Mouse (Mus musculus): ENCODE results near the gene Pcf11.

Pcf11 gene

DNA sequence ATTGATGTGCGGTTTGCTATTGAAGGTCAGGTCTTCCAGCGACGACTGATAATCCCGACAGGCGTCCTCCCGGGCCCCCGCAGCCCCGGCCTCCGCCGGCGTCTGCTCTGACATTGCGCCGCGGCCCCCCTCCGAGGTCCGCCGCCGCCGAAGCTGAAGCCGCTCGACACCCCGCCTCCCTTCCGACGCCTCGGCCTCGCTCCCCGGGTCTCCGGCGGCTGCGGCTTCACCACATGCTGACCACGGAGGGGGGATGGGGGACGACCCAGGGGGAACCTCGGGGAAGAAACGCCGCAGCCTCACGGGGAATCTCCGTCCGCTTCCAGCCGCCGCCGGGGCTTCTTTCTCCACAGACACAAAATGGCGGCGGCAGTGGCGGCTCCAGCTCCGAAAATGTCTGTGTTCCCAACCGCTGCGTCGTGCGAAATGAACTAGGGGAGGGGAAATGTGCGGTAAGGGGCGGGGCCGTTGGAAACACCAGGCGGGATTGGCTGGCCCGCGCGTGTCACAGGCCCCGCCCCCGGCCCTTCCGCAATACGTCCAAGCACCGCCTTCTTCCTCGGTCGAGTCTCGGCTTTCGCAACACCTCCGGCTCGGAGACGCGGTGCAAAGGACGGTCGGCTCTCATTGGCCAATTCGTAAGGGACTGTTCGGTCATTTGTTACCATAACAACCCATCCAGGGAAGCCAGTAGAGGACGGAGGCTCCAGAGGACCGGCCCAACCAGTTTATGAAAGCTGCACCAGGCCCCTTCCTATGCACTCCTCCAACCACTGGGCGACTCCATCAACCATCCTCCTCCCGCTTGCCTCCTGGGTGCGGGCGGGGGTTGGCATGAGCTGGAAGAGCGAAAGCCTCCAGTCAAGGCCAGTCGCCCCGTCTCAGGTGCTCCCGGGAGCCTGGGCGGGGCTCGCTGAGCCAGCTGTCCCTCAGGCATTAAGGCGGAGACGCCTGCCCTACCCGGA lies at the start of gene Pcf11:
Gene Pcf11, minus strand, starts transcription at position 428 of the 965 bp plus-strand sequence.
- peak; percentile 96 to 99 for DNase-seq

DNA sequence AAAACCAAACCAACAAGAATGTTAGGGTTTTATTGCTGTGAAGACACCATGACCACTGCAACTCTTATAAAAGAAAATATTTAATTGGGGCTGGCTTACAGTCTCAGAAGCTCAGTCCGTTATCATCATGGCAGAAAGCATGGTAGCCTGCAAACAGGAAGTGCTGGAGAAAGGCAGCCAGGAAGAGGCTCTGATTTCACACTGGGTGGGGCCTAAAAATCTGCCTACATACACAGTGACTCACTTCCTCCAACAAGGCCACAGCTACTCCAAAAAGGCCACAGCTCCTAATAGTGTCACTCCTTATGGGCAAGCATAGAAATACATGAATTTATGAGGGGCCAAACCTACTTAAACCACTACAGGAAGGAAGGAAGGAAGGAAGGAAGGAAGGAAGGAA lies 45.3 kb upstream of the Pcf11 start:
- no peak for DNase-seq

- no peak for DNase-seq
These were observed 41.9 kb upstream of the Pcf11 start for GRCm38 (mm10) chr7:92711593-92711992.

DNA sequence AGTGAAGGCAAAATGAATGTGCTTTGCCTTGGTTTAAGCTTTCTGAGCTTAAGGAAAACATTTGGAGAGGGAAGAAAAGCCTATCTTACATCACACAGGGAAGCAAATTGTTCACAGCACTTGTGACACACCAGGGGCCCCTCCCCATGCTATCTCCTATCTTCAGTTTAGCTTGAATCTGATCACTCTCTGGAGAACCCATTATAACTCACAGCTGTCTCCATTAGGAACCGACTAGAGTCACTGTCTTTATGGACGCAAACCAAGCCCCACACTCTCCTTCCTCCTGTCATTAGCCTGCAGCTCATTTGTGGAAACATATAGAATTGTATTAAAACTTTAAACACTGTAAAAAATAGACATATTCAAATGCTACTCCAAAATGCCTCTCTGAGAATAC lies 39.8 kb upstream of the Pcf11 start:
- DNase-seq, result no peak

DNA sequence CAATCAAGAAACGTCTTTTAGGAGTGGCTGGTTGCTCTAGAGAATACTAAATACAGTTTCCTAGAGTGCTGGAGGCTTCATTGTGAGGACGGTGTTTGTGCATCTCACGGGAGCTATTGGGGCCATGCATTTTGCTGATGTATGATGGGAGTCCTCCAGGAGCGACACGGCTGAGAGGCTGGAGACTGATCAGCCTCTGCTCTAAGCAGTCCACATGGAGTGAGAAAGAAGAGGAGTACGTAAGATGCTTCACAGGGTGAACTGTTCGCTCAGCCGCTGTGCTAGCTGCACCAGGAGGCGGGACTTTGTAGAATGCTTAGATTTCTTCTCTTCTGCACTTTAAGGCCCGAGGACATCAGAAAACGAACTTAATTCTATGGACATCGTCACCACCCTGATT lies 37.0 kb upstream of the Pcf11 start:
- no peak for DNase-seq

DNA sequence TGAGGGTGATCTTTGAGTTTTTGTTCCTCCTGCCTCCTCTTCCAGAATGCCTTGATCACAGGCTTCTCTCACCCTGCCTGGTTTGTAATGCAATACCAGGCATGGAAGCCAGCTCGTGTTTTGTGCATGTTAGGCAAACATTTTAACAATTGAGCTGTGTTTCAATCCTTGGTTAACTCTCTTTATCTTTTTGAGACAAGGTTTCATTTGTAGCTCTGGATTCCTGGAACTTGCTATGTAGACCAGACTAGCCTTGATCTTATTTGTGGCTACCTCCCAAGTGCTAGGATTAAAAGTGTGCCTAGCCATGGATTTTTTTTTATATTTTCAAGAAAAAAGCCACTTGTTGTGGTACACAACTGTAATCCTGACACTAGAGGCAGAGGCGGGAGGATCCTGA lies 35.8 kb upstream of the Pcf11 start:
- DNase-seq, result no peak

DNA sequence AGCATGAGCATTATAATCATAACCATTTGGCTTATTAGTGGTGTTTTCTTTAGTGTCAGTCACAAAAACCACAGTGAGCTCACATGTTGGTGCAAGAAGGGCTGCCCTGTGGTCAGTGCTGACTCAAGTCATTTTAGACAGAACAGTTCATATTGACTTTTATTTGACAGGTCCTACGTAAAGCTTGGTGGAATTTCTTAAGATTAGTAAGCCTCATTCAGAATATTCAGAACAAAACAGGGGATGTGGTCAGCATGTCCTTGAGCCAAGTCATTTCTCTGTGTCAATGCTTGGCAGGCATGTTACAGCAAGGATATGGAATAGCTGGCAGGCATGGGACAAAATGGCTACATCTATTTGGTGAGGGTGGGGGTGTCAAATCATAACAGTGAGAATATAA lies 33.9 kb upstream of the Pcf11 start:
- DNase-seq, result no peak

DNA sequence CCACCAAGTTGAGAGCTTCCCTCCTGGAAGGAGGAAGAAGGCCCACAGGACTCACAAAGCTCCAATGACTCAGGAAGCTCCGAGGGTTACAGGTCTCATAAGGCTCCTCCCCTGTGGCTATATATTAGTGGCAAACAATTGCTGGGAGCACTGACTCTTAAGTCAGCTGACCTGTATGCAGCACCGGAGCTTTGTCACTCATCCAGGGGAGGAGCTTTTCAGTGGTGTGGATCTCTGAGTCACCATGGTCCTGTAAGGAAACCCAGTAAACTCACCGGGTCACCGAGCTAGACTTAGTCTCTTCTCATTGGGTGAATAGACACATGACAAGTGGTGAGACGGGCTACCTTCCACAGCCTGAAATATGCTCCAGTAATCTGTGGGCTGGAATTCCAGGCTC lies 29.0 kb upstream of the Pcf11 start:
- no peak for DNase-seq

DNA sequence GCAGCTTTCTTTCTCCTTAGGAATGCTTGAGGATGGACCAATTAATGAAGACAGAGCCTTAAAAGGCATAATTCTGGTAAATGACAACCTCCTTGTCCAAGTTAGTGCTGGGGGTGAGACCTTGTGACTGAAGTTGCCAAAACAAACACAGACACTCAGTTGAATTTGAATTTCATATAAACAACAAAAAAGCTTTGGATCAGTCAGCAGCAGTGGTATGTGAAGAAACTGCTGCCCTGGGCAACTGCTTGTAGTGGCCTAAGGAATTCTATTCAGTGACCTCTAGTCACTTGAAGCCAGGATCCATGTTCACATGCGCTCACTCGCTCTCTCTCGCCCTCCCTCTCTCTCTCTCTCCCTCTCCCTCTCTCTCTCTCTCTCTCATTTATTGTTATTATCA lies 26.7 kb upstream of the Pcf11 start:
- no peak for DNase-seq

GRCm38 (mm10) chr7:92689101-92689500 lies 19.4 kb upstream of the Pcf11 start:
- DNase-seq, result no peak

GRCm38 (mm10) chr7:92688299-92688669 lies 18.6 kb upstream of the Pcf11 start:
- DNase-seq, result no peak

- no peak for DNase-seq
These were observed 18.0 kb upstream of the Pcf11 start for GRCm38 (mm10) chr7:92687556-92688298.

- no peak for DNase-seq
These were observed 7.6 kb upstream of the Pcf11 start for GRCm38 (mm10) chr7:92677346-92677745.

DNA sequence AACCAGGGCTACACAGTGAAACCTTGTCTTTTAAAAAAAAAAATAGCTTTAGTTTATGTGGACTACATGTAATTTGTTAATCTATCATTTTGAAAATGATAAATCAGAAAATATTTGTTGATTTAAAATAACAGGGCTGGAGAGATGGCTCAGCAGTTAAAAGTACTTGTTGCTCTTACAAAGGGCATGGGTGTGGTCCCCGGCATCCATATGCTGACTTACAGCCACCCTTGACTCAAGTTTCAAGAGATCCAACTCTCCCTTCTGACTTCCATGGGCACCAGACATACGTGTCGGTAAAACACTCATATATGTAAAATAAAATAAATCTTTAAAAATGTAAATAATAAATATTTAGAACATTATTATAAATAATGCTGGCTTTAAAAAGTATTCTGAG lies 5.4 kb upstream of the Pcf11 start:
- no peak for DNase-seq

GRCm38 (mm10) chr7:92668791-92669506 lies 785 bp downstream of the Pcf11 start:
- peak; percentile 69 to 70 for DNase-seq

GRCm38 (mm10) chr7:92666274-92666820 lies 3.4 kb downstream of the Pcf11 start:
- DNase-seq, result no peak

- no peak for DNase-seq
These were observed 11.7 kb downstream of the Pcf11 start for GRCm38 (mm10) chr7:92658050-92658449.

- DNase-seq, result no peak
These were observed 13.3 kb downstream of the Pcf11 start for GRCm38 (mm10) chr7:92656386-92656785.

DNA sequence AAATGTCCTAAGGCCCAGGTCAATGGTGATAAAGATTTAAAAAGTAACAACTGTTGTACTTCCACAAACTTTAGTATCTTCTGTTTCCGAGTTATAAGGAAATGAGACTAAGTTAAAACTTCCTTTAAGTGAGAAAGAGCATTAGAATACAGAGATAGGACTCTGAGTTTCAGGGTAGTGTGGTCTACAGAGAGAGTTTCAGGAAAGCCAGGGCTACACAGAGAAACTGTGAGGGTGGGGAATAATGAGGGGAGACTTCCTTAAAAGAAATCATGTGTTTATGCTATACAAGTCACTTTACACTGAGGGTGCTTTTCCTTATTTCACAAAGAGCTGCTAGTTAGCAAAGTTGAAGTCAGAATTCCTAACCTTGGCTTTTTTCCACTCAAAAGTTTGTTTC lies 16.4 kb downstream of the Pcf11 start:
- DNase-seq, result no peak

DNA sequence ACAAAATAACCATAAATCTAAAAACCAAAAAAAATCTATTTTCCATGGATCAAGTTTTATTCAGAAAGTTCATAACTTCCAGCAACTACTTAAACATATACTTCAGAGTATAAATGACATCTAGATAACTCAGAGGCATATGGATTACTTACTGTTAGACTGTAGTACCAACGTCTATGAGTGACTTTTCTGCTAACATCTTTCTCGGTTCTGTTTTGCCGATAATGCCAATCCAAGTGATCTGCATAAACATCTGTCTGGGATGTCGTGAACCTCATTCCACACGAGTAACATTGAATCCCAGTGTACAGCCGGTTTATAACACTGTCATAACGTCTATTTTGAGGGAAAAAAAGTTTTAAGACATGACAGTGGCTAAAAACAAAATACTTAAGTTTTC lies 21.9 kb downstream of the Pcf11 start:
- no peak for DNase-seq

DNA sequence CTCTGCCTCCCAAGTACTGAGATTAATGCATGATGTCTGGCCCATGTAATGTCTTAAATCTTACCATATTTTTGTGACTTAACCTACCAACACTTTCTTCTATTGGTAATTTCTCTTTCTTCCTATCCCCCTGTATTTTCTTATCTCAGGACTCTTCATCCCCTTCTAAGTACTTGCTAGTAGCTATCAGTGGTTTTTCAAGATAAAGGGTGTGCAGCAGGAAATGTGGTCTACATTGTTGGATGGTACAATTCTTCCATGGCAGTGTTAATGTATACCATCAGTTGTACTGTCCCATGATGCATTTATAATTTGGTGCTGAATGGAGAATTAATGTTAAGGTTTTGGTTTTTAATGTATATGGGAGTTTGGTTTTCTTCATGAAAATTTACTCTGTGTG lies 27.4 kb downstream of the Pcf11 start:
- no peak for DNase-seq

- no peak for DNase-seq
These were observed 31.7 kb downstream of the Pcf11 start for GRCm38 (mm10) chr7:92638050-92638449.

DNA sequence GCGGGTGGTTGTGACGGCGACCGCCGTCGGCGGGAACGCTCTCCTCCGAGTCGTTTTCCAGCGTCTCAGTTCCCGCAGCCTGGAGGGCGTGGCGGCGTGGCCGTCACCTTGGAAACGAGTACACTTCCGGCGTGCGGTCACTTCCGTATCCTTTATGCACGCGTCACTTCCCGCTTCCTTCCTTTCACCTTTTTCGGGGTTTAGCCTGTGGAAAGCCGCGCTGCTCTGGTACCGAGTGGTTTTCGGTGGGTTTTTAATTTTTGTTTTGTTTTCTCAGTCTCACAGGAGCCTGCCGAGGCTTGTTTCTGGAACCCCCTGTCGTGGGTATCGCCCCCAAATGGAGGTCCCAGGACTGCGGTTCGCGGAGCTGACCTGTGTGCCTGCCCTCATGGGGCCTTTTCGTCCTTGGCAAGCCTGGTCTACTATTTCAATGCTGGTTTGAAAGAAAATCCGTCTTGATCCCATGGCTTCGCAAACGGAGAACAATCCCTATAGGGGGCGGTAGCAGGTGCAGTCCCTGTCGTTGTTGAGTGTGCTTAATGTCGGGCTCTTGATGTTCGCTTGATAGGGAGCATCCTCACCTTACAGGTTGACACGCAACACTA lies 32.6 kb downstream of the Pcf11 start, which contains the start of gene Ankrd42:
Gene Ankrd42, minus strand, starts transcription at position 122 of the 605 bp plus-strand sequence.
- peak; percentile 90 to 95 for DNase-seq

Measured in cerebellum, postnatal 25 days (tissue).